Mouse (Mus musculus) spleen, adult 2 months (tissue): ENCODE results near the gene Olfr1183. TPM values are rescaled to one million over a fixed set of nuclear protein-coding genes. Genes with fewer than 3 reads are reported as not detected.

Experiments used
- DNase-seq, 2 experiments: peaks; one replicate each; pipeline versions ENCODE4 v3.0.0 to v3.0.0-alpha.2; 2012 to 2021; ENCODE audit warnings: low spot score in 2 of 2, low read depth in 1 of 2
- H3K27ac ChIP-seq: fragments of 200-500 bp; 2 replicates; pipeline ENCODE4 v1.5.1; 2012; ENCODE audit warnings: low read length, inconsistent platforms; ENCODE audit not compliant: insufficient read depth
- H3K27me3 ChIP-seq: fragments of 200-500 bp; 2 replicates; pipeline ENCODE4 v1.6.1; 2012; ENCODE audit warnings: mild to moderate bottlenecking, moderate library complexity, low read length, inconsistent platforms; ENCODE audit not compliant: control insufficient read depth, insufficient read depth
- H3K36me3 ChIP-seq: fragments of 200-500 bp; 2 replicates; pipeline ENCODE4 v1.6.1; 2012; ENCODE audit warnings: mild to moderate bottlenecking, low read length, inconsistent platforms; ENCODE audit not compliant: control insufficient read depth, insufficient read depth
- H3K4me1 ChIP-seq: fragments of 200-500 bp; 2 replicates; pipeline ENCODE4 v1.6.1; 2011; ENCODE audit warnings: inconsistent platforms; ENCODE audit not compliant: control insufficient read depth, insufficient read depth, insufficient read length
- H3K4me3 ChIP-seq: fragments of 200-500 bp; 2 replicates; pipeline ENCODE4 v1.5.1; 2011; ENCODE audit warnings: mild to moderate bottlenecking, inconsistent platforms; ENCODE audit not compliant: insufficient read depth, insufficient read length; ENCODE audit errors: extremely low read depth
- CTCF ChIP-seq: fragments of 200-500 bp; IDR thresholded peaks from 2 replicates; pipeline ENCODE4 v1.5.1; 2011; ENCODE audit warnings: mild to moderate bottlenecking, inconsistent platforms; ENCODE audit not compliant: insufficient read depth, insufficient read length, insufficient replicate concordance; ENCODE audit errors: extremely low read depth
- POLR2A ChIP-seq: fragments of 200-500 bp; IDR thresholded peaks from 2 replicates; pipeline ENCODE4 v1.6.1; 2011; ENCODE audit warnings: low read depth, low read length, inconsistent platforms
- WGBS: fragments of 180-500 bp; shearing (Covaris S2); methylation state at CpG from one replicate; pipeline ENCODE4 v1.1.7; 2018; 5-methylcytosine and 5-hydroxymethylcytosine counted together
- polyA plus RNA-seq: library from polyadenylated mRNA; depleted of rRNA; stranded (reverse); fragments of >200 nt; gene quantifications from 2 replicates; pipeline ENCODE4 v1.2.3, GENCODE M21; 2012; rRNA removed

The Olfr1183 gene
- polyA plus RNA-seq, 1 experiment: not detected

DNA sequence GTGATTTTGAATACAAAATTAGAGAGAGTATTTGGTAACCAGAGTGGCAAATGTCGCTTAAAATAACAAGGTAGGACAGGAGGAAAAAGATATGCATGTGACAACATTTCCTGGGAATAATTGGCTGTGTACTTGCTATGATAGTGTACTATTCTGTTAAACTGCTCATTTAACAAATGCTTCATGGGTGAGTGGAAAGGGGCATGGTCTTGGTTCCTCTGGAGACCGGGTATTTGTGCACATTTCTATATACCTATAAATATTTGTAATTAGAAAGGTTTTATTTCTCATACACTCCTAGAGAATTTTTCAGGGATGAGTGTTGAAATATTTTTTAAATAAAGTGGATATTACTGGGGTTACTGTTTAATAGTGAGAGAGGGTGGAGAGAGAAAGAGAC lies 63.6 kb downstream of the Olfr1183 start, which contains the start of gene Olfr1186:
Gene Olfr1186 (plus strand): TSS at position 301 of the 400 bp plus-strand sequence.
- H3K4me1 ChIP-seq: no peaks in the 10 kb centered on the region
- no peak within 1 kb of the TSS for H3K4me3 ChIP-seq
- no peaks in the 10 kb centered on the region for H3K36me3 ChIP-seq
- TF ChIP-seq POLR2A (no peak), CTCF (no peak)
- no peak for DNase-seq
- 79% methylated on average over 2 of the region's 2 CpGs for WGBS
- no peak within 1 kb of the TSS for H3K27ac ChIP-seq
- no peaks in the 10 kb centered on the region for H3K27me3 ChIP-seq

Other genes starting within 250 kb of the Olfr1183 start
- gene Olfr1170, start 226.5 kb upstream of the Olfr1183 start, polyA plus RNA-seq: not detected in 2 replicates
- not detected in 2 replicates for gene Olfr1173, start 175.0 kb upstream of the Olfr1183 start, polyA plus RNA-seq
- gene Olfr1174-ps, start 139.7 kb upstream of the Olfr1183 start, polyA plus RNA-seq: not detected in 2 replicates
- gene Olfr1175-ps, start 127.7 kb upstream of the Olfr1183 start, polyA plus RNA-seq: not detected in 2 replicates
- not detected in 2 replicates for gene Olfr1176, start 118.1 kb upstream of the Olfr1183 start, polyA plus RNA-seq
- gene Olfr1177-ps, start 108.4 kb upstream of the Olfr1183 start, polyA plus RNA-seq: not detected in 2 replicates
- not detected in 2 replicates for gene Olfr1178, start 67.8 kb upstream of the Olfr1183 start, polyA plus RNA-seq
- gene Olfr1179, start 48.4 kb upstream of the Olfr1183 start, polyA plus RNA-seq: not detected in 2 replicates
- gene Olfr1180, start 35.7 kb upstream of the Olfr1183 start, polyA plus RNA-seq: not detected in 2 replicates
- gene Olfr1181, start 28.7 kb upstream of the Olfr1183 start, polyA plus RNA-seq: not detected in 2 replicates
- not detected in 2 replicates for gene Gm13757, start 5.7 kb upstream of the Olfr1183 start, polyA plus RNA-seq
- not detected in 2 replicates for gene Olfr1184, start 28.7 kb downstream of the Olfr1183 start, polyA plus RNA-seq
- gene Olfr1185-ps1, start 38.5 kb downstream of the Olfr1183 start, polyA plus RNA-seq: not detected in 2 replicates
- not detected in 2 replicates for gene Olfr1186, start 63.7 kb downstream of the Olfr1183 start, polyA plus RNA-seq
- gene Olfr1188, start 102.1 kb downstream of the Olfr1183 start, polyA plus RNA-seq: not detected in 2 replicates
- not detected in 2 replicates for gene Olfr1189, start 131.6 kb downstream of the Olfr1183 start, polyA plus RNA-seq
- not detected in 2 replicates for gene Olfr1191-ps1, start 185.7 kb downstream of the Olfr1183 start, polyA plus RNA-seq
- not detected in 2 replicates for gene Olfr1192-ps1, start 193.6 kb downstream of the Olfr1183 start, polyA plus RNA-seq
- not detected in 2 replicates for gene Olfr1193, start 220.8 kb downstream of the Olfr1183 start, polyA plus RNA-seq
- gene Olfr1195, start 234.3 kb downstream of the Olfr1183 start, polyA plus RNA-seq: not detected in 2 replicates
- not detected in 2 replicates for gene Olfr1196, start 249.7 kb downstream of the Olfr1183 start, polyA plus RNA-seq